Mouse (Mus musculus) liver, embryonic 14.5 days (tissue): Measurements from ENCODE around the gene Mrpl34. TPM values are rescaled to one million over a fixed set of nuclear protein-coding genes. Genes with fewer than 3 reads are reported as not detected.

ENCODE experiments used
- ATAC-seq: fragments of 200-750 bp; cut with Nextera tagmentation; 2 replicates; pipeline ENCODE4 v1.8.0; 2017; ENCODE audit warnings: moderate number of reproducible peaks, mild to moderate bottlenecking, moderate library complexity; ENCODE audit not compliant: insufficient read depth
- DNase-seq, 3 experiments: peaks; one replicate each; pipeline ENCODE4 v3.0.0-alpha.2; 2012 to 2013; ENCODE audit warnings: low read depth in 3 of 3, low spot score in 3 of 3
- H3K27ac ChIP-seq: fragments of 300-500 bp; sonication (generic); 2 replicates; pipeline ENCODE4 v1.5.1; 2014; ENCODE audit warnings: moderate library complexity, mild to moderate bottlenecking, control low read depth, inconsistent platforms
- H3K27me3 ChIP-seq: fragments of 300-500 bp; sonication (generic); 2 replicates; pipeline ENCODE4 v1.6.1; 2014; ENCODE audit warnings: mild to moderate bottlenecking, low read length, moderate library complexity; ENCODE audit not compliant: control insufficient read depth, insufficient read depth
- H3K36me3 ChIP-seq: fragments of 300-500 bp; sonication (generic); replicated peaks from 2 replicates; pipeline ENCODE4 v1.6.1; 2014; ENCODE audit warnings: low read depth; ENCODE audit not compliant: control insufficient read depth, insufficient read depth
- H3K4me1 ChIP-seq, 2 experiments: fragments of 200-500 bp in 1 of 2; fragments of 300-500 bp in 1 of 2; sonication (generic) in 1 of 2; replicated peaks; 2 replicates each; pipeline ENCODE4 v1.6.1; 2012 to 2014; ENCODE audit warnings: antibody characterized with exemption in 1 of 2, inconsistent platforms in 1 of 2, low read length in 1 of 2; ENCODE audit not compliant: control insufficient read depth in 2 of 2, insufficient read depth in 2 of 2
- H3K4me2 ChIP-seq: fragments of 300-500 bp; sonication (generic); 2 replicates; pipeline ENCODE4 v1.6.1; 2014; ENCODE audit warnings: low read depth, mild to moderate bottlenecking, control low read depth, moderate library complexity
- H3K4me3 ChIP-seq, 2 experiments: fragments of 200-500 bp in 1 of 2; fragments of 300-500 bp in 1 of 2; sonication (generic) in 1 of 2; 2 replicates each; pipeline ENCODE4 v1.5.1; 2012 to 2014; ENCODE audit warnings: low read depth in 2 of 2, low read length in 2 of 2, mild to moderate bottlenecking in 2 of 2, control low read depth in 1 of 2, inconsistent platforms in 1 of 2, moderate library complexity in 1 of 2; ENCODE audit not compliant: insufficient read depth in 1 of 2
- H3K9ac ChIP-seq: fragments of 300-500 bp; sonication (generic); replicated peaks from 2 replicates; pipeline ENCODE4 v1.6.1; 2014; ENCODE audit warnings: mild to moderate bottlenecking, control low read depth, moderate library complexity
- H3K9me3 ChIP-seq: fragments of 300-500 bp; sonication (generic); 2 replicates; pipeline ENCODE4 v1.6.1; 2016; ENCODE audit warnings: low read length, mixed read lengths; ENCODE audit not compliant: control insufficient read depth
- CTCF ChIP-seq: IDR thresholded peaks from 2 replicates; pipeline ENCODE4 v1.5.1; 2016; ENCODE audit warnings: antibody characterized with exemption, low read depth, control low read depth
- EP300 ChIP-seq: IDR thresholded peaks from 2 replicates; pipeline ENCODE4 v1.6.1; 2016; ENCODE audit warnings: antibody characterized with exemption, low read depth
- WGBS: fragments of 180-500 bp; shearing (Covaris S2); extraction: QIAGEN DNeasy Blood & Tissue Kit; methylation state at CpG from one replicate; pipeline ENCODE4 v1.1.7; 2014; ENCODE audit not compliant: insufficient replicate concordance; 5-methylcytosine and 5-hydroxymethylcytosine counted together
- polyA plus RNA-seq, 2 experiments: library from polyadenylated mRNA; depleted of rRNA in 1 of 2; stranded (reverse) in 1 of 2; unstranded in 1 of 2; fragments of >200 nt; fragmentation: Nextera tagmentation in 1 of 2; extraction: Ambion mirVana in 1 of 2; gene quantifications; 2 replicates each; pipeline versions ENCODE4 v1.2.1 to v1.2.3; 2012 to 2014

The Mrpl34 gene
- polyA plus RNA-seq, 2 experiments: 45.8 to 109 TPM

DNA sequence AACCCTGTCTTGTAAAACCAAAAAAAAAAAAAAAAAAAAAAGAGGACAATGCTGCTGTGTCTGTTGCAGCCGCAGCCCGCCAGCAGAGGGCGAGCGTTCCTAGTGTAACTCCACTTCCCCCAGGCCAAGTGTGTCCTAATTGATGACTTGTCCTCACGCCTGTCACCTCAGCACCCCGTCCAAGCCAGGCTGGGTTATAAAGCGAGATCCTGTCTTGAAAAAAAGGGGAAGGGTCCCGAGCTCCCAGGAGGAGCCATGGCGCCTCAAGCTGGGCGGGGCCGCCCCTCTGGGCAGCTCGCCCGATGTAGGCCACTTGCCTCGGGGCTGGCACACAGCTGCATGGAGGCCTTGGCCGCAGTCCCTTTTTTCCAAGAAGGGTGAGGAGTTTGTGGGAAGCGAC lies 30.3 kb downstream of the Mrpl34 start:
- 27% methylated on average over 16 of the region's 16 CpGs for WGBS
- peaks cover 0 to 2% of the 10 kb centered on the region in 2 experiments; a peak in 1 of 4 replicates for H3K4me1 ChIP-seq
- H3K9me3 ChIP-seq: no peaks in the 10 kb centered on the region
- no peak overlapping the region for H3K9ac ChIP-seq
- no peak overlapping the region for H3K4me3 ChIP-seq
- H3K27ac ChIP-seq: no peak overlapping the region
- no peak for TF ChIP-seq EP300
- TF ChIP-seq CTCF: peak; percentile 89
- DNase-seq (peak in 2 of 3 experiments; percentile 46 to 59), ATAC-seq (peak; percentile 38; the same call in 1 of the 2 replicates)
- no peak overlapping the region for H3K4me2 ChIP-seq
- H3K36me3 ChIP-seq: no peaks in the 10 kb centered on the region; the same call in 1 of the 2 replicates
- no peaks in the 10 kb centered on the region for H3K27me3 ChIP-seq

DNA sequence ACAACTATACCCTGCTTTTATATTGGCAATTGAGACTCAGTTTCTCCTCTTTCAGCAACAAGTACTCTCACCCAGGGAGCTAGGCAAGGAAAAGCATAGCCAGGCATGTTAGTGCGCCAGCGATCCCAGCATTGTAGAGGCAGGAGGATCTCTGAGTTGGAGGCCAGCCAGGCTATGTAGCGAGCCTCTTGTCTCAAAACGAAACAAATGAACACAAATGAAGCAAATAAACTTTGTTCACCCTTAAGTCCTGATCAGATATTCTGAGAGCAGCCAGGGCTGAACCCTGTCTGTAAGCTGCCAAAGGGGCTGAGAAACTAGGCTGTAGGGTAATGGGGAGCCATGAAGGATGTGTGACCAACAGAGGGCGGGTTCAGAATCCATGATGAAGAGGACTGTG lies 31.1 kb downstream of the Mrpl34 start:
- Histone ChIP-seq H3K27me3 (no peaks in the 10 kb centered on the region), H3K9ac (no peak overlapping the region), H3K36me3 (no peaks in the 10 kb centered on the region; the same call in 1 of the 2 replicates), H3K27ac (no peak overlapping the region), H3K4me2 (no peak overlapping the region), H3K4me1 (peaks cover 0 to 2% of the 10 kb centered on the region in 2 experiments; a peak in 1 of 4 replicates), H3K4me3 (no peak overlapping the region), H3K9me3 (no peaks in the 10 kb centered on the region)
- DNase-seq: no peak
- TF ChIP-seq CTCF (no peak), EP300 (no peak)
- no peak for ATAC-seq
- WGBS: 81% methylated on average over 5 of the region's 5 CpGs

DNA sequence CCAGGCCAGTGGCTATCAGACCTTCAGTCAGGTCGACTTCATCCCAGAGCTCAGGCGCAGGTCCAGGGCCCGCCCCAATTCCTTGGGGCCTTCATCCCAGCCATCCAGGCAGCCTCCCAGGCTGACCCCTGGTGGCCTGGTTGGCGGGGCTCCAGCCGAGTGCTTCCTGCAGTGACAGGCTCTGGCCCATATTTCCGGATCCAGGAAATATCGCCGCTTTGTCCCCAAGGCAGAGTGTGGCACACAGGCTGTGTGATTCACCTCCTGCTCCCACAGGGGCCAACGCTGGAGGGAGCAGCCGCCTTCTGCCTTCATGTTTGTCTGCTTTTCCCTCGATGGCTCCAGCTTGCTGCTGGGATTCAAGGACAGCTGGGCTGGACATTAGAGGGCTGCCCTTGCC lies 31.7 kb downstream of the Mrpl34 start:
- Histone ChIP-seq H3K4me2 (no peak overlapping the region), H3K27ac (no peak overlapping the region), H3K36me3 (no peaks in the 10 kb centered on the region; the same call in 1 of the 2 replicates), H3K4me3 (no peak overlapping the region), H3K27me3 (no peaks in the 10 kb centered on the region), H3K9me3 (no peaks in the 10 kb centered on the region), H3K9ac (no peak overlapping the region), H3K4me1 (peaks cover 0 to 2% of the 10 kb centered on the region in 2 experiments; a peak in 1 of 4 replicates)
- TF ChIP-seq CTCF (peak; percentile 37), EP300 (no peak)
- no peak for DNase-seq
- WGBS: 50% methylated on average over 11 of the region's 11 CpGs
- no peak for ATAC-seq

DNA sequence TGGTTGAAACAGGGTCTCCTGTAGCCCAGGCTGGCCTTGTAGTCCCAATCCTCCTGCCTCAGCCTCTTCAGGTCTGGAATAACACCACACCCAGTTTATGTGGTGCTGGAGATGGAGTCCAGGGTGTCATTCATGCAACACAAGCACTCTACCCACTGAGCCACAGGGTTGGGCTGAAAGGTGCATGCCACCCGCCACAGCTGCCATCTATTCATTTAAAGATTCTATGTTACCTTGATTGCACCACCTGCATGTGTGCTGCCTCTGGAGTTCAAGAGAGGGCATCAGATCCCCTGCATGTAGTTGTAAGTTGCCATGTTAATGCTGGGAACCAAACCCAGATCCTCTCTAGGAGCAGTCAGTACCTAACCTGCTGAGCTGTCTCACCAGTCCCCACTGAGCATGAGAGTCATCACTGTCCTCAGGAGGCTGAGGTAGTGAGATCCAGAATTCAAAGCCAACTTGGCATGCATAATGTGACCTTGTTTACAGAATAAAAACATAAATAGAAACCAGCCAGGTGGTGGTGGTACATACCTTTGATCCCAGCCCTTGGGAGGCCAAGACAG lies 32.4 kb downstream of the Mrpl34 start:
- DNase-seq (no peak), ATAC-seq (no peak)
- peaks cover 0 to 2% of the 10 kb centered on the region in 2 experiments; a peak in 1 of 4 replicates for H3K4me1 ChIP-seq
- H3K36me3 ChIP-seq: no peaks in the 10 kb centered on the region; the same call in 1 of the 2 replicates
- no peaks in the 10 kb centered on the region for H3K9me3 ChIP-seq
- no peak overlapping the region for H3K9ac ChIP-seq
- H3K27me3 ChIP-seq: no peaks in the 10 kb centered on the region
- no peak overlapping the region for H3K27ac ChIP-seq
- 52% methylated on average over 1 of the region's 1 CpGs for WGBS
- no peak overlapping the region for H3K4me3 ChIP-seq
- TF ChIP-seq CTCF (no peak), EP300 (no peak)
- no peak overlapping the region for H3K4me2 ChIP-seq

DNA sequence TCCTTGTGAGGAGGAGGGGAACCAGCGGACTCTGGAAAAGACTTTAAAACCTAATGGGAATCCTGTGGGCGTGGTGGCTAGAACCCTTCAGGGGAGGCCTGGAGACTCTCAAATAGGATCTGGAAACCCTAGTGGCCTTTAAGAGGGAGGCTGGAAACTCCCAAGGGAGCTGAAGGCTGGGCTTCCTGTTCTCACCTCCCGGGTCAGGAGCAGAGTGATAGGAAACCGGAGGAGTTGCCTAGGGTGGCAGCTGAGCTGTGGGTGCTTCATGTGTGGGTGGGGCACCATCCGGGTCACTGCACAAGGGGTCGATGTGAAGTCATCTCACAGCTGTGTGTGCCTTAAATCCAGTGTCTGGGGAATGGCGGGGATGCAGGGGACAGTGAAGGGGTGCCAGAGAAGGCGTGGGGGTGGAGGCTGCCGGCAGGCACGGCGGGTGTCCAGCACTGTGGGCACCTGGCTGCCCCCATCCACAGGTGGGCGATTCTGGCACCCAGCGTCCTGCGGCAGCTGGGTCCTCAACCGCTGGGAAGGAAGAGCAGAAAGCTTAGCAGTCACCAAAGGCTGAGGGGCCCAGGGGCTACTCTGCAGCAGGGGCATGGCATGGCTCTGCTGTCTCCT lies 33.2 kb downstream of the Mrpl34 start:
- Histone ChIP-seq H3K9ac (no peak overlapping the region), H3K27me3 (no peaks in the 10 kb centered on the region), H3K4me2 (no peak overlapping the region), H3K4me3 (no peak overlapping the region), H3K27ac (no peak overlapping the region), H3K9me3 (no peaks in the 10 kb centered on the region), H3K36me3 (no peaks in the 10 kb centered on the region; the same call in 1 of the 2 replicates), H3K4me1 (peaks cover 0 to 2% of the 10 kb centered on the region in 2 experiments; a peak in 1 of 4 replicates)
- DNase-seq (no peak), ATAC-seq (no peak)
- TF ChIP-seq EP300 (no peak), CTCF (no peak)
- WGBS: 51% methylated on average over 15 of the region's 15 CpGs
